Mouse (Mus musculus) A20 (cell line): ENCODE measurements around the gene Cdca3.

ENCODE experiments used
- DNase-seq: peaks from one replicate; pipeline ENCODE4 v3.0.0-alpha.2; 2011; ENCODE audit warnings: low read depth, low spot score

Gene Cdca3

DNA sequence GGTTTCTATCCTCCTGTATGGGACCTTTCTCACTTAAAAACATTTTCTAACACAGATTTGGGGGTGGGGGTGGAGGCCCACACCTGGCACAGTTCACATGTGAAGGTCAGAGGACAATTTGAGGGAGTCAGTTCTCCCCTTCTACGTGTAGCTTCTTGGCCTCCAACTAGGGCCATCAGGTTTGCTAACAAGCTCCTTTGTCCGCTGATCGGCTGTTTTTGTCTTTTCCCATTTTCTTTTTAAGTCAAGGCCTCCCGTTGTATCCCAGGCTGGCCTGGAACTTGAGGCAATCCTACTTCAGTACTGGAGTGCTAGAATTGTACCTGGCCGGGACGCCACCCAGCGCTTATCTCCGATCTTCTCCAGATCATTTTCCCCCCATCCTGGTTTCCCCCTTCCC, 2.3 kb downstream of the Cdca3 start:
- DNase-seq, result no peak

DNA sequence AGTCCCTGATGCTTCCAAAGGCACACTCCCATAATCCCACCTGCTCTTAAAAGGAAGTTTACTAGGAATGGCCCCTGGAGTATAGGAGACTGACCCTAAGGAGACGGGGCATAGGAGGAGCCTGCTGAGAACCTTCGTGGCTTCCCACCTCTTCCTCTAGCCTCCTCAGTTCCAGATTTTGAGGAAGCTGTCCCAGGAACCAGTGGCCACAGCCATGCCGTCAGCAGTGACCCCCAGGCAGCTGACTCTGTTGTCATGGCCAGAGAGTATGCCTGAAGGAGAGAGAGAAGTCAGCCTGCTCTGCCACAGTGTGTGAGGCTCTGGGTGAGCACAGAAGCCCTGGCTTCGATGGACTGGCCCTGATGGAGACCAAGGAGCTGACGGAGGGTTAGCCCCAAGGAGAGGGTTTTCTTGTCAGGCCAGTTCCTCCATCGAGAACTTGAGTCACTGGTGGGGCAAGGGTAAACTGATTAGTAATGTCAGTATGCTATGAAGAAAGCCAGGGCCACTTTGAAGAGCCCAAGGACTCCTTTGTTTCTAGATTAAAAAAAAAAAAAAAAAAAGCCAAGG, 5.2 kb downstream of the Cdca3 start:
- DNase-seq, result no peak

- DNase-seq, result no peak
Observed at GRCm38 (mm10) chr6:124835531-124835930, 6.2 kb downstream of the Cdca3 start.

DNA sequence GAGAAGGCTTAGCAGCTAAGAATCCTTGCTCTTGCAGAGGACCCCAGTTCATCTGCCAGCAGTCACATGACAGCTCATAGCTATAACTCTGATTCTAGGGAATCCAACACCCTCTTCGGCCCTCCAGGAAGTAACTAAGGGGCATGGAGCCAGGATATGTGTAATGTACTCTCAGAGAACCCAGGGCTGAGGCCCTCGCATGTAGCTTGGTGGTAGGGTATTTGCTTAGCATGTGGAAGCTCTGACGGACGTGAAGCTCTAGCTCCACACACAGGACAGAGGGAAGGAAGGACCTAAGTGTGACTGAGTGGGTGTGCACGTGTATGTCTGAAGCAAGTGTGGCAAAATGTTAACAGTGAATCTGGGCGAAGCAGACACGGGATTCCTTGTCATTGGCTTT, 7.1 kb downstream of the Cdca3 start:
- no peak for DNase-seq

DNA sequence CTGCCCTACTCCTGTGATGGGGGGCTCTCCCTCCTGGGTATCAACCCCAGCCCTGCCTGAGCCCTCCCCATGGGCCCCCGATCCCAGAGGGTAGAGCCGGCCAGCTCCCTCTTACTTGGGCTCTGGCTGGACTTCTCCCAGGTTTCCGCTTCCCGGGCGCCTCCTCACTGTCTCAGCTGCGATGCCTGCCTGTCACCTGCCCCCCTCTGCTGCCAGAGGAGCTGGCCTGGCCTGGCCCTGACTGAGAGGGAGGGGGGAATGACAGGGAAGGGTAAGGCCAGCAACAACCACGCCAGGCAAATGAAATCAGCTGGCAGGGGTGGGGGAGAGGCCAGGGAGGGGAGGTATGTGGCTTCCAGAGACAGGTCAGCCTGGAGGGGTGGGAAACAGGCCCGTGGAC, 10.5 kb downstream of the Cdca3 start:
- DNase-seq, result no peak

DNA sequence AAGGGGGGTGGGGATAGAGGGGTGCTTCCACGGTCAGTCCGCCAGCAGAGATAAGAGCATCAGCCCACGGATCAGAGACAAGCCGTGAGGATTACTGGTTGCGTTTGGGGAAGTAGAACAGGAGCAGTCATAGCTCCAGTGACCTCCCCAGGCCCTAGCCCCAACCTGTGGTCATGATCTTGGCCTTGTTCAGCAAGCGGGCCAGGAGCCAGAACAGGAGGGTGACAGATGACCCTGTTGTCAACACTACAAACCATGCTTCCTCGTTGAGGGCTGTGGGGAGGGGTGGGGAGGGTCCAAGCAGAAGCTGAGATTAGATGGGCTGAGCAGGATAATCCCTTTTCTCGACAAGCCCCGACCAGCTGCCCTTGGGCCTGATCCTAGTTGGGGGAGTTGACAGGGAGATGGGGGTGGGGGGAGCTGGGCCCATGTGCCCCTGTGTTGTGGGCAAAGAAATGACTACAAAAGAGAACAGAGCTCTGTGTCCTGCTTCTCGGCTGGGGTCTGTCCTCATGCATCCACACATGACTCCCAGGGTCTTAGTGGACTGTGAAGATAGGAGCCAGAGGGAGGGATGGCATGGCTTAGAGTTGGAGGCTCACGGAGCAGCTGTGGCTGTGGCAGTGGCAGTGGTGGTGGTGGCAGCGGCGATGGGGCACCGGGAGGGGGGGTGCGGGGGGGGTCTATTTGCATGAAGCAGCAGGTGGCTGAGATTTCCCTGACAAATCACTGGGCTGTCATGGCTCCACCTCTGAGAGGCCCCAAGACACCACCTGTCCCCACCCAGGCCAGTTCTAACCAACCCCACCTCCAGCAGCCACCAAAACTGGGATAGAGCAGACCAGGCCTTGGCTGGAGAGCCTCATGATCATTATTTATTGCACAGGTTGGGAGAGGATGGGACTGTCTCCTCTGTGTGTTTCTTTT, 11.2 kb downstream of the Cdca3 start, which contains the start of gene Gnb3:
TSS of gene Gnb3 (minus strand) at position 35 of the 927 bp plus-strand sequence.
- DNase-seq, result peak; percentile 91

DNA sequence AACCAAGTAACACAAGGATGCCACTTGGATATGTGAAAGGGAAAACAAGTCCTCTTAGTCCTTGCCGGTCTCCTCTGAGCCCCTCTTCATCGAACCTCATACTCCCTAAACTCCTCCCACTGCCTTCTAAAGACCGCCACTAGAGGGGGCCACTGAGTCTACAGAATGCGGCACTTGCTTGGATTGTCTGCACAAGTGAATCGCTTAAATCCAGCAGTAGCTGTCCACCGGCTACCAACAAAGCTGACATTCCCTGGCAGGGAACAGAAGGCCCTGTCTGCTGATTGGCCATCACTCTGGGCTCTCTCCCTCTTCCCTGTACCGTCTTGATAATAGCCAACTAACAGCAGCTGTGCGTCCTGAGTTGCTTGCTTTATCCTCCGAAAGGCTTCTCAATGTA, 18.0 kb downstream of the Cdca3 start:
- peak; percentile 88 for DNase-seq

- DNase-seq, result no peak
Observed at GRCm38 (mm10) chr6:124850535-124850934, 21.2 kb downstream of the Cdca3 start.

- DNase-seq, result no peak
Observed at GRCm38 (mm10) chr6:124854647-124855046, 25.3 kb downstream of the Cdca3 start.

- no peak for DNase-seq
Observed at GRCm38 (mm10) chr6:124856321-124856720, 27.0 kb downstream of the Cdca3 start.

DNA sequence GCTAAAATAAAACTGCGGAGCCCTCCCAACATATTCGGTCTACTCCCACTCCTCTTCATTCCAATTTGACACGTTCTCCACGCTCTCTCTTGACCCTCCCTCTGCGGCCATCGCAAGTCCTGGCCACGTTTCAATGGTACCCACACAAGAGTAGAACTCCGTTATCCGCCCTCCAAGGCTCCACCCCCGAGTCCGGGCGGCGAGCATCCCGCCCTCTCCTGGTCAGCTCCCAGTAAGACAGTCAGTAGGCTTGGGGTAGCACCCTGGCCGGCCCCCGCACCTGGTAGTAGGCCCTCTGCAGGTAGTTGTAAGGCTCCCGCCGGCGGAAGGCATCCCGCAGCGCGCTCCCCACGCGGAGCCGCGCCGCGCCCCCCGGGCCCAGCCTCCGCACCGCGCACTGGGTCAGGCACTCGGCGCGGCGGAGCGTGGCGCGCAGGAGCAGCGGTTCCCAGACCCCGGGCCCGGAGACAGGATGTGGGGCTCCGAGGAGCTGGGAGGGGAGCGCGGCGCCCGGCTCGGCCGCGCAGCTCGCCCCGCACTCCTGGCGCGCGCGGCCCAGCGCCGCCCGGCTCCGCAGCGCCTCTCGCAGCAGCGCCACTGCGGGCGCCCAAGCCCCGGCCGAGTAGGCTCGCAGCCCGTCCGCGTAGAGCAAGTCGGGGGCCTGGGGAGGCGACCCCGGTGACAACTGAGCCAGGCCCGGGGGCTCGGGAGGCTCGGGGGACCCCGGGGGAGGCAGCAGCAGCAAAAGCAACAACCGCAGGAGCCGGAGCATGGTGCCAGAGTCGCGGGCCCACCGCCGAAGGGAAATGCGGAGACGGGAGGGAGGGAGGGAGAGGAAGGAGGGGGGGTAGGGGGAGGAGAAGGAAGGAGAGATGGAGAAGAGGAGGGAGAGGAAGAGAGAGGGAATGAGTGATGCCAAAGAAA, 27.8 kb downstream of the Cdca3 start, which contains the start of gene P3h3:
TSS of gene P3h3 (minus strand) at position 837 of the 924 bp plus-strand sequence.
- DNase-seq, result peak; percentile 74

- no peak for DNase-seq
Observed at GRCm38 (mm10) chr6:124857840-124858530, 28.6 kb downstream of the Cdca3 start.

DNA sequence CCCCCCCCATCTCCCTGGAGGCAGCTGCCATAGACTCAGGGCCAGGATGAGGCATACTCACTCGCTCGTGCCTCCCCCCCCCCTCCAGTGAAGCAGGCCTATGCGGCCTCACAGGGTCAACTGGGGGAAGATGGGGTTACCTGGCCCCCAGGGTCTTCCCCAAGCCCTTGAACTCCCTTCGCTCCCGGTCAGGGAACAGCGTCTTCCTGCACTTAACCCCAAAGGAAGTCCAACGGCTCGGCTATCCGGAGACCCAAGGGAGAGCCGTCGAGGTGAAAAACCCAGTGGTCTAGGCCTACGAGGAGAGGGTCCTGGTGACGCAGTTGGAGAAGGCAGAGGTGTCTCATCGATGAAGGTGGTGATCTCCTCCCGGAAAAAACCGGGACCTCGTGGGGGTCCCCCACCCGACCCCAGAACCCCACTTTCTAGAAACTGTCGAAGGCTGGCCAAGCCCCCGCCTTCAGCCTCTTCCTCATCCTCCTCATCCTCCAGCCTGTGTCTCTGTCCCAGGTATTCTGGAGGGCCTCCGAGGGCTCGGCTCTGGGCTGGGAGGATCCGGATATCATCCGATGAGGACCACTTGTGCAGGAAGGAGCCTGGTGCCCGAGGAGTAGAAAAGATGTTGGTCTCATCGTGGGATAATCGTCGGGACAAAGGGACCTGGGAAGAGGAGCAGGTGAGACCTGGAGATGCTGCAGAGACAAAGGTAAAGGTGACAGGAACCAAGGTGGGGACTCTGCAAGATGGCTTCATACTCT, 29.4 kb downstream of the Cdca3 start:
- DNase-seq, result no peak

- DNase-seq, result peak; percentile 79
Observed at GRCm38 (mm10) chr6:124859725-124860124, 30.4 kb downstream of the Cdca3 start.

GRCm38 (mm10) chr6:124860511-124860910, 31.2 kb downstream of the Cdca3 start:
- no peak for DNase-seq

- DNase-seq, result no peak
Observed at GRCm38 (mm10) chr6:124861266-124861665, 31.9 kb downstream of the Cdca3 start.

DNA sequence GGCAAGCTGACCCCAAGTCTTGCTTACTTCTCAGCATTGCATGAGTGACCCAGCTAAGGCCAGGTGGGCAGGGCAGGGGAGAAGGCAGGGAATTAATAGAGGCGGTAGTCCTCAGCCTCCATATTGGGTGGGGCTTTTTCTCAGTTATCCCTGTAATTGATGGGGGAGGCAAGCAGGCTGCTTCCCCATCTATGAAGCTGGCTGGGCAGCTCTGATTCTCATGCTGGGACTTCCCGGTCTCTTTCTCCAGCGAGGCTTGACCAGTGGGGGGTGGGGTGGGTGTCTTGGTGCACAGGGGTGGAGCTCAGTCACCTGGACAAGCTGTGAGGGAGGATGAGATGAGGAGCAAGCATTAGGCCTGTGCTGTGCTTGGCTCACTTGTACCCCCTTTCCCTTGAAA, 32.5 kb downstream of the Cdca3 start:
- DNase-seq, result peak; percentile 24

- no peak for DNase-seq
Observed at GRCm38 (mm10) chr6:124862406-124863124, 33.2 kb downstream of the Cdca3 start.

GRCm38 (mm10) chr6:124863125-124863657, 33.8 kb downstream of the Cdca3 start:
- DNase-seq, result no peak
